Mouse (Mus musculus): ENCODE measurements at regions not wholly inside any gene's neighbourhood (a gene's known extent, or its start where the extent isn't known, plus 50 kb on each side); places are given as distances from the start of the nearest gene placed in this dataset.

- 80% methylated on average over 12 of the region's 12 CpGs for WGBS
- H3K9ac ChIP-seq (replicated peaks; ENCODE audit: low read depth, low read length): no peak overlapping the region
- H3K4me1 ChIP-seq (ENCODE audit: control insufficient read depth, insufficient read depth, low read length): no peaks in the 10 kb centered on the region
- H3K4me3 ChIP-seq (ENCODE audit: low read depth, low read length): no peak overlapping the region
- ATAC-seq (ENCODE audit: insufficient number of reproducible peaks, insufficient read depth, low FRiP score, low read depth): no peak
- H3K27me3 ChIP-seq (ENCODE audit: control insufficient read depth, insufficient read depth, low read length): no peaks in the 10 kb centered on the region
- no peaks in the 10 kb centered on the region for H3K36me3 ChIP-seq (ENCODE audit: control insufficient read depth, insufficient read depth, low read length)
- H3K9me3 ChIP-seq (ENCODE audit: control insufficient read depth, low read depth, low read length): no peaks in the 10 kb centered on the region
- H3K4me2 ChIP-seq (replicated peaks; ENCODE audit: low read depth, low read length): no peak overlapping the region
- H3K27ac ChIP-seq (ENCODE audit: low read length): no peak overlapping the region
Observed at GRCm38 (mm10) chr9:113248703-113249274, 459.3 kb downstream of the Pdcd6ip start.

- WGBS: 64% methylated on average over 5 of the region's 5 CpGs
- no peak overlapping the region for H3K4me2 ChIP-seq (replicated peaks; ENCODE audit: low read depth, low read length)
- no peaks in the 10 kb centered on the region for H3K36me3 ChIP-seq (ENCODE audit: control insufficient read depth, insufficient read depth, low read length)
- no peak for ATAC-seq (ENCODE audit: insufficient number of reproducible peaks, insufficient read depth, low FRiP score, low read depth)
- no peak overlapping the region for H3K4me3 ChIP-seq (ENCODE audit: low read depth, low read length)
- no peak overlapping the region for H3K27ac ChIP-seq (ENCODE audit: low read length)
- H3K4me1 ChIP-seq (ENCODE audit: control insufficient read depth, insufficient read depth, low read length): no peaks in the 10 kb centered on the region
- H3K9me3 ChIP-seq (ENCODE audit: control insufficient read depth, low read depth, low read length): no peaks in the 10 kb centered on the region
- no peak overlapping the region for H3K9ac ChIP-seq (replicated peaks; ENCODE audit: low read depth, low read length)
- H3K27me3 ChIP-seq (ENCODE audit: control insufficient read depth, insufficient read depth, low read length): no peaks in the 10 kb centered on the region
Observed at GRCm38 (mm10) chr9:113247950-113248349, 460.1 kb downstream of the Pdcd6ip start.

GRCm38 (mm10) chr9:113243870-113244269 is 464.2 kb downstream of the Pdcd6ip start:
- no peaks in the 10 kb centered on the region for H3K9me3 ChIP-seq (ENCODE audit: control insufficient read depth, low read depth, low read length)
- no peaks in the 10 kb centered on the region for H3K36me3 ChIP-seq (ENCODE audit: control insufficient read depth, insufficient read depth, low read length)
- no peaks in the 10 kb centered on the region for H3K4me1 ChIP-seq (ENCODE audit: control insufficient read depth, insufficient read depth, low read length)
- 91% methylated on average over 2 of the region's 2 CpGs for WGBS
- no peak overlapping the region for H3K9ac ChIP-seq (replicated peaks; ENCODE audit: low read depth, low read length)
- H3K4me3 ChIP-seq (ENCODE audit: low read depth, low read length): no peak overlapping the region
- no peaks in the 10 kb centered on the region for H3K27me3 ChIP-seq (ENCODE audit: control insufficient read depth, insufficient read depth, low read length)
- no peak overlapping the region for H3K27ac ChIP-seq (ENCODE audit: low read length)
- H3K4me2 ChIP-seq (replicated peaks; ENCODE audit: low read depth, low read length): no peak overlapping the region
- no peak for ATAC-seq (ENCODE audit: insufficient number of reproducible peaks, insufficient read depth, low FRiP score, low read depth)

- H3K4me2 ChIP-seq (replicated peaks; ENCODE audit: low read depth, low read length): no peak overlapping the region
- H3K9me3 ChIP-seq (ENCODE audit: control insufficient read depth, low read depth, low read length): no peaks in the 10 kb centered on the region
- no peaks in the 10 kb centered on the region for H3K27me3 ChIP-seq (ENCODE audit: control insufficient read depth, insufficient read depth, low read length)
- H3K27ac ChIP-seq (ENCODE audit: low read length): no peak overlapping the region
- ATAC-seq (ENCODE audit: insufficient number of reproducible peaks, insufficient read depth, low FRiP score, low read depth): no peak
- no peak overlapping the region for H3K9ac ChIP-seq (replicated peaks; ENCODE audit: low read depth, low read length)
- H3K4me3 ChIP-seq (ENCODE audit: low read depth, low read length): no peak overlapping the region
- WGBS: 90% methylated on average over 1 of the region's 1 CpGs
- H3K4me1 ChIP-seq (ENCODE audit: control insufficient read depth, insufficient read depth, low read length): no peaks in the 10 kb centered on the region
- no peaks in the 10 kb centered on the region for H3K36me3 ChIP-seq (ENCODE audit: control insufficient read depth, insufficient read depth, low read length)
Observed at GRCm38 (mm10) chr9:113233370-113233769, 474.7 kb downstream of the Pdcd6ip start.

- H3K36me3 ChIP-seq (ENCODE audit: control insufficient read depth, insufficient read depth, low read length): no peaks in the 10 kb centered on the region
- no peak overlapping the region for H3K9ac ChIP-seq (replicated peaks; ENCODE audit: low read depth, low read length)
- 77% methylated on average over 1 of the region's 1 CpGs for WGBS
- H3K4me3 ChIP-seq (ENCODE audit: low read depth, low read length): no peak overlapping the region
- no peaks in the 10 kb centered on the region for H3K4me1 ChIP-seq (ENCODE audit: control insufficient read depth, insufficient read depth, low read length)
- no peak overlapping the region for H3K4me2 ChIP-seq (replicated peaks; ENCODE audit: low read depth, low read length)
- H3K9me3 ChIP-seq (ENCODE audit: control insufficient read depth, low read depth, low read length): no peaks in the 10 kb centered on the region
- no peak for ATAC-seq (ENCODE audit: insufficient number of reproducible peaks, insufficient read depth, low FRiP score, low read depth)
- no peak overlapping the region for H3K27ac ChIP-seq (ENCODE audit: low read length)
- H3K27me3 ChIP-seq (ENCODE audit: control insufficient read depth, insufficient read depth, low read length): no peaks in the 10 kb centered on the region
Observed at GRCm38 (mm10) chr9:113229391-113229790, 478.7 kb downstream of the Pdcd6ip start.

GRCm38 (mm10) chr9:113213930-113214329 is 494.1 kb downstream of the Pdcd6ip start:
- Histone ChIP-seq H3K27me3 (ENCODE audit: control insufficient read depth, insufficient read depth, low read length) (no peaks in the 10 kb centered on the region), H3K9ac (replicated peaks; ENCODE audit: low read depth, low read length) (no peak overlapping the region), H3K27ac (ENCODE audit: low read length) (no peak overlapping the region), H3K4me2 (replicated peaks; ENCODE audit: low read depth, low read length) (no peak overlapping the region), H3K4me1 (ENCODE audit: control insufficient read depth, insufficient read depth, low read length) (no peaks in the 10 kb centered on the region), H3K9me3 (ENCODE audit: control insufficient read depth, low read depth, low read length) (no peaks in the 10 kb centered on the region), H3K4me3 (ENCODE audit: low read depth, low read length) (no peak overlapping the region), H3K36me3 (ENCODE audit: control insufficient read depth, insufficient read depth, low read length) (no peaks in the 10 kb centered on the region)
- 77% methylated on average over 5 of the region's 5 CpGs for WGBS
- no peak for ATAC-seq (ENCODE audit: insufficient number of reproducible peaks, insufficient read depth, low FRiP score, low read depth)

- Histone ChIP-seq H3K4me1 (ENCODE audit: control insufficient read depth, insufficient read depth, low read length) (no peaks in the 10 kb centered on the region), H3K36me3 (ENCODE audit: control insufficient read depth, insufficient read depth, low read length) (no peaks in the 10 kb centered on the region), H3K9me3 (ENCODE audit: control insufficient read depth, low read depth, low read length) (no peaks in the 10 kb centered on the region), H3K4me3 (ENCODE audit: low read depth, low read length) (no peak overlapping the region), H3K9ac (replicated peaks; ENCODE audit: low read depth, low read length) (no peak overlapping the region), H3K4me2 (replicated peaks; ENCODE audit: low read depth, low read length) (no peak overlapping the region), H3K27ac (ENCODE audit: low read length) (no peak overlapping the region), H3K27me3 (ENCODE audit: control insufficient read depth, insufficient read depth, low read length) (no peaks in the 10 kb centered on the region)
- ATAC-seq (ENCODE audit: insufficient number of reproducible peaks, insufficient read depth, low FRiP score, low read depth): no peak
- WGBS: 84% methylated on average over 2 of the region's 2 CpGs
Observed at GRCm38 (mm10) chr9:113212389-113212788, 495.7 kb downstream of the Pdcd6ip start.

- H3K9ac ChIP-seq (replicated peaks; ENCODE audit: low read depth, low read length): no peak overlapping the region
- WGBS: 45% methylated on average over 4 of the region's 4 CpGs
- no peak overlapping the region for H3K4me2 ChIP-seq (replicated peaks; ENCODE audit: low read depth, low read length)
- H3K36me3 ChIP-seq (ENCODE audit: control insufficient read depth, insufficient read depth, low read length): no peaks in the 10 kb centered on the region
- no peak overlapping the region for H3K27ac ChIP-seq (ENCODE audit: low read length)
- H3K27me3 ChIP-seq (ENCODE audit: control insufficient read depth, insufficient read depth, low read length): no peaks in the 10 kb centered on the region
- ATAC-seq (ENCODE audit: insufficient number of reproducible peaks, insufficient read depth, low FRiP score, low read depth): no peak
- H3K4me1 ChIP-seq (ENCODE audit: control insufficient read depth, insufficient read depth, low read length): no peaks in the 10 kb centered on the region
- no peak overlapping the region for H3K4me3 ChIP-seq (ENCODE audit: low read depth, low read length)
- H3K9me3 ChIP-seq (ENCODE audit: control insufficient read depth, low read depth, low read length): no peaks in the 10 kb centered on the region
Observed at GRCm38 (mm10) chr9:113208181-113208580, 499.9 kb downstream of the Pdcd6ip start.

- no peaks in the 10 kb centered on the region for H3K4me1 ChIP-seq (ENCODE audit: control insufficient read depth, insufficient read depth, low read length)
- H3K27me3 ChIP-seq (ENCODE audit: control insufficient read depth, insufficient read depth, low read length): no peaks in the 10 kb centered on the region
- 91% methylated on average over 4 of the region's 4 CpGs for WGBS
- H3K9me3 ChIP-seq (ENCODE audit: control insufficient read depth, low read depth, low read length): no peaks in the 10 kb centered on the region
- H3K4me3 ChIP-seq (ENCODE audit: low read depth, low read length): no peak overlapping the region
- H3K4me2 ChIP-seq (replicated peaks; ENCODE audit: low read depth, low read length): no peak overlapping the region
- H3K27ac ChIP-seq (ENCODE audit: low read length): no peak overlapping the region
- H3K36me3 ChIP-seq (ENCODE audit: control insufficient read depth, insufficient read depth, low read length): no peaks in the 10 kb centered on the region
- H3K9ac ChIP-seq (replicated peaks; ENCODE audit: low read depth, low read length): no peak overlapping the region
- ATAC-seq (ENCODE audit: insufficient number of reproducible peaks, insufficient read depth, low FRiP score, low read depth): no peak
Observed at GRCm38 (mm10) chr9:113199241-113199640, 508.8 kb downstream of the Pdcd6ip start.
